Mouse (Mus musculus) lung, postnatal 4 days (tissue): Measurements from ENCODE around the gene Mmab.
A peak's percentile ranks its signal among the peaks of the same experiment; 100 is the strongest.

ENCODE experiments used
- DNase-seq, 2 experiments: peaks; one replicate each; pipeline ENCODE4 v3.0.0; 2021

The Mmab gene

GRCm38 (mm10) chr5:114443566-114444367 lies at the start of gene Mmab, which contains the start of gene Mvk:
Mmab (minus strand) TSS chr5:114444060.
Mvk (plus strand) TSS chr5:114444269.
- peak; percentile 99 for DNase-seq

- DNase-seq, result no peak
Measured at GRCm38 (mm10) chr5:114490241-114490640, 46.4 kb upstream of the Mmab start.

DNA sequence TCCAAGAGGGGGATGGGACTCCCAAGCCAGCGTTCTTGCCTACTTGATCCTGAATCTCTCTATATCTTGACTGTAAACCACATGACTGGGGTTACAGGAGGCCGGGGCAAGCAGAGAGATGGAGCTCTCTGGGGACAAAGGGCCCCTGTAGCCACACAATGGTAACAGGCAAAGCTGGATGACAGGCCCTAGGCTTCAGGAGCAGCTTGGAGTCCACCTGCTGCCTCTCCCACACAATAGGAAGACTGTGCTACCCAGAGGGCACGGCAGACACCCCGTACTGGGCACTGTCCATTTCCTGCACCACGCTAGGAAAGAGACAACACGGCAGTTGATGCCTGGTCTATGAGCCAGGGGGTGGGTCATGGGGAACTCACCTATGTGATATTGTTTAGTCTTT lies 45.7 kb upstream of the Mmab start:
- no peak for DNase-seq

- DNase-seq, result no peak
Measured at GRCm38 (mm10) chr5:114485685-114486084, 41.8 kb upstream of the Mmab start.

DNA sequence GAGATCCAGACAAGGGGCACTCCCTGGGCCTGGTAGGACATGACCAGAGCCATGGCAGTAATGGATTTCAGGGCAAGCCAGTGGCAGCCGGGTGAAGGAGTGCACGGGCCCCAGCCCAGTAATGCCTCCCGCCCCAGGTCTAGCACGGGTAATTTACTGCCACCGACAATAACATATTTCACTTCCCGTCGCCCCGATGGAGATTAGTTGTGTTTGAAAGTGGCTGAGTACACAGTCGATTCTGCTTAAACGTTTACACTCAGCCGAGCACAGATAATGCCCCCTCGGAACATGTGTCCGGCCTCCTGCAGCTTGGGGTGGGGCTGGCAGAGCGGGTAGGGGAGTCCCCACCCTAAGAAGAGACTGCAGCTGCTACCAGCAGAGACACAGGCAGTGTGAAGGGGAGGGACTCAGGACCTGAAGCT lies 38.7 kb upstream of the Mmab start:
- peak in 1 of 2 experiments; percentile 30 for DNase-seq

DNA sequence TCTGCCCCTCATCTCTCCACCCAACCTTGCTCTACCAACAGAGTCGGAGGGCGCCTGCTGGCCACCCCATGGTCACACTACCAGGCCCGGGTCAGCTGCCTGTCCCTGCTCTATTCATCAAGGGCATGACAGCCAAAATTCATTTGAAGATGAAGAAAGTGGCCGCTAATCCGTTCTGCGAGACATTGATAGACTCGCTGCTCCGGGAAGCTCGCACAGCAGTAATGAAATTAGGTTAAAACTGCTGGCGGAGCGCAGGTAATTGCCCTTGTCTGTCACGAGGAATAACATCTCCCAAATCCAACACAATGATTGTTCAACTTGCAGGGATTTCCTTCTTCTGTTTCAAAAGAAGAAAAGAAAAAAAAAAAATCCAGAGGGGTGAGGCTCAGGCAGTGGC lies 34.4 kb upstream of the Mmab start:
- DNase-seq, result no peak

DNA sequence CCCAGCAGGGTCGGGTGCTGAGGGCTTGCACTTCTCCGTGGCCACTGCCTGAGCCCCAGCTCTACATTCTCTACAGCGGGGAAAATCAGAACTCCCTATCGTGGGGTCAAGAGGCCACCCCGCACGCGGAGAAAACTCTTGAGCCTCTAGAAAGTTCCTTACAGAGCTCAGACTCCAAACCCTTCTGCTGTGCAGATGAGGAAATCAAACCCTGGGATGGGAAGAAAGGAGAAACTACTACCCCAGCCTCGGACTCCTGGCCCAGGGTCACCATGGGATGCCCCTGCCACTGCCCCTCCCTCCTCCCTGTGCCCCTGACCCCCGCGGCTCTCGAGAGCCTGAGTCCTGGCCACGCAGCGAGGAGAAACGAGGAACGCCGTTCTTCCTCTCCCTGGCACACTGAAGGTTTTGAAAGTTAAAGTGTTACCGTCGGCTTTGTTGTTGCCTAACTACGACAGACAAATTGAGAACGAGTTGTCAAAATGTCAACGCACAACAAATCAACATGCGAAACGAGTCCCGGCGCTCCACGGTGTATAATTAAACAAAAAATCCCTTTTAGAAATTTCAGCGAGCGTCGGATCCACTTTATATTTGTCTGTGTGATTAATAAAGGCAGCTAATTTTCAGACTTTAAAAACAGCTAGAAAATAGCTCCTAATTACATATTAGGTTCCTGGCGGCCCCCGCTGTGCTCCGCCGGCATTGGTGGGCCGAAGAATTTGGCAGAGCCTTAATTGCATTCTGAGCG lies 31.1 kb upstream of the Mmab start:
- no peak for DNase-seq

GRCm38 (mm10) chr5:114470359-114470758 lies 26.5 kb upstream of the Mmab start:
- DNase-seq, result no peak

DNA sequence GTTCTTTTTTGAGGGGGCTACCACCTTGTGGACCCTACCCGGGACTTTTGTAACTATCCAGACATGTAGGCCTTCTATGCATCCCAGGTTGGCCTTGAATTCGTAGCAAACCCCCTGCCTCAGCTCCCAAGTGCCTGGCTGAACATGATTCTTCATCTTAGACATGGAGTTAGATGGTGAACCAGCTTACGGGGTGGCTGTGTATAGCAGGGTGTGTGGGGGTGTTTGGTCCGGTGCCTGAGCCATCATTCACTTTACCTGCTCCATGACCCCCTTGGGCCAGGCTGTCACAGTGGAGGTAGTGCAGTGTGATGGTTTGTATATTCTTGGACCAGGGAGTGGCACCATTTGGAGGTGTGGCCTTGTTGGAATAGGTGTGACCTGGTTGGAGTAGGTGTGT lies 24.1 kb upstream of the Mmab start:
- no peak for DNase-seq

DNA sequence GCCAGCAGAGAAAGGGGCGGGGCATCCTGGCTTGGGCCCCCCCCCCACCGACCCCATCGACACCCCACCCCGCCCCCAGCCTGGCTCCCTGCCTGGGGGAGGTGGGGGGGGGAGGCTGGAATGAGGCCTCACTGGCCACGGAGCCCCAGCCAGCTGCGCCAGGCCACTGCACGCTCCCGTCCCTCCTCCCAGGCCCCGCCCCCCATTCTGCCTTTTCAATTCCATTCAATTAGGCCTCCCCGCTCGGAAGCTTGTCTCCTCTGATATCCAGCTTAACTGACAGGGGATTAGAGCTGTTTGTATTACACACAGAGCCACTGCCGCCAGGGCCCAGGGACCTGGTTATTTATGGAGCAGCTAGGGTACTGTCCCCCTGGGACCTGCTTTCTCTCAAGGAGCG lies 23.6 kb upstream of the Mmab start:
- peak; percentile 74 to 87 for DNase-seq

DNA sequence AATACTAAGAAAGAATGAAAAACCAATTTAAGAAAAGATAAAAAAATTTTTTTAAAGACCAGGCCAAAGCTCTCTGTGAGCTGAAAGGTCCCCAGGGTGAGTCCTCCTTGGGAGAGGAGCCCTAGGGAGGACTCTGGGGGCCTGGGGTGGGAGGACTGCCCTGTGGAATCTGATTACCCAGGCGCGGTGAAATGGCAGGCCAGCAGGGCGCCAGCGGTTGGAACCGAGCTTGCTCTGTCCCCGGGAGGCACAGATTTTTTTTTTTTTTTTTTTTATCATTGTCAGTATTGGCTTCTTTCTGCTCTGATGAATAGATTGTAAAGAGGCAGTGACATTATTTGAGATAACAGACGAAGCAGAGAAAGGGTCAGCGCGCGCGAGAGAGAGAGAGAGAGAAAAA lies 23.2 kb upstream of the Mmab start:
- DNase-seq, result no peak

DNA sequence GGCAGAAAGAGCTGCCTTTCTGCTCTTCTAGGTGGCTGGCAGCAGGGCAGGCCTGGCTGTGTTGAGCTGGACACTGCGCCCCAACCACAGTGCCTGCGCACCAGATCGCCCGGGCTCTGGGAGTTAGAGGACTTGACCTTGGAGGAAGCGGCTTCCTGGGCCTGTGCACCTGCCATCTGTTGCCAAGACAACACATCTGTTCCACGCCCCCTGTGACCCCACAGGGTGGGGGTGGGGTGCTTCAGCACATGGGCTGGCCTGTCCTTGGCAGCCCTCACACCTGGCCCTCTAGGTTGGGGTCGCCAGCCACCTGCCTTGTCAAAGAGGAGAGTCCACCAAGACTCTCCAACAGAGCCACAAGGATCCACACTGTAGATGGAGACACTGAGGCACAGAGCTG lies 21.8 kb upstream of the Mmab start:
- DNase-seq, result no peak

DNA sequence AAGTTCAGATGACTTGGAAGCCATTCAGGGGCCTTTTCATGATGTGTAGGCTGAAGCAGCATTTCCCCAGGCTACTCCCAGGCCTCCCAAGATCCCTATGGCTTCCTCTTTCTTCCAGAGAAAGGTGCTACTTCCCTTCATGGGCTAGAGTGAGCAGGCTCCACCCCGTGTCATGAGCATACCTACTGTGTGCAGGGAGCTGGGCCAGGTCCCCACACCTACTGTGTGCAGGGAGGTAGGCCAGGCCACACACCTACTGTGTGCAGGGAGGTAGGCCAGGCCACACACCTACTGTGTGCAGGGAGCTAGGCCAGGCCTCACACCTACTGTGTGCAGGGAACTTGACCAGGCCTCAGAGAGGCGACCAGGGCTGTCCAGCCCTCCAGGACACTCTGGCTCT lies 20.7 kb upstream of the Mmab start:
- no peak for DNase-seq

- DNase-seq, result no peak
Measured at GRCm38 (mm10) chr5:114462067-114463040, 18.5 kb upstream of the Mmab start.

GRCm38 (mm10) chr5:114461238-114461637 lies 17.4 kb upstream of the Mmab start:
- peak; percentile 85 to 89 for DNase-seq

DNA sequence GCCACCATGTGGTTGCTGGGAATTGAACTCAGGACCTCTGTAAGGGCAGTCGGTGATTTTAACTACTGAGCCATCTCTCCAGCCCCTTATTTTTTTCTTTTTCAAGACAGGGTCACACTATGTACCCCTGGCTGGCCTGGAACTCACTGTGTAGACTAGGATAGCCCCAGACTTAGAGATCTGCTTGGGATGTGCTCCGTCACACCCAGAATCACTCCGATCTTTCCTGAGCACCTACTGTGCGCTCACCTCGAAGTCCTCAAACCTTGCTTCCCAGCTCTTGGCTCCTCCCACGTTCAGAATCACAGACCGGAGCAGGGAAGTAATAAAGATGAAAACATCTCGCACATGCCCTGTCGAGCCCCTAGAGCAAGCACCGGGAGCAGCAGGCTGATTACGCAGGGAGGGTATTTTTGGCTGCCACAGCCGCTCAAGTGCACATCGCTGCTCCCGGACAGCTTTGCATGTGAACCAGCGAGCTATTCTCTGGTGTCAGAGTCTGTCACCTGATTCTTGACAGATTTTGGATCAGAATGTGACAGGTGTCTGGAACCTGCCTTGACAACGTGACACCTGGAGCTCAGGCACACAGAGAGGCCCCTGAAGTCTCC lies 13.2 kb upstream of the Mmab start:
- no peak for DNase-seq

DNA sequence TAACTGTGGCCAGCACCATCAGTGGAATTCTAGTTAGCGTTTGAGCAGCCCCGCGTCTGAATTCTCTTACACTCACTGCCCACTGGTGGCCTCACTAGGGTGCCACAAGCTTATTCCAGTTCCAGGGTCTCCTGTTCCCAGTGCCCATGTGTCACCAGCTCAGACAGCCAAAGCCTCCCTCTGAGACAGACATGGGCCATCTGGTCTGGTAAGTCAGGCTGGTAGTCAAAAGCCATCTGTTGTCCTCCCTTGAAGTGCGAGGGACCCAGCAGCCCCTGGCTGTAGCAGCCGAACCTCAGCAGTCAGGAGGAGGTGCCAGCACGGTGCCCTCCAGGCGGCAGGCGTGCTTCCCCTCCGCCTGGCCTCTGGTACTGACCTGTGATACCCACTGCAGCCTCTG lies 12.4 kb upstream of the Mmab start:
- DNase-seq, result no peak

DNA sequence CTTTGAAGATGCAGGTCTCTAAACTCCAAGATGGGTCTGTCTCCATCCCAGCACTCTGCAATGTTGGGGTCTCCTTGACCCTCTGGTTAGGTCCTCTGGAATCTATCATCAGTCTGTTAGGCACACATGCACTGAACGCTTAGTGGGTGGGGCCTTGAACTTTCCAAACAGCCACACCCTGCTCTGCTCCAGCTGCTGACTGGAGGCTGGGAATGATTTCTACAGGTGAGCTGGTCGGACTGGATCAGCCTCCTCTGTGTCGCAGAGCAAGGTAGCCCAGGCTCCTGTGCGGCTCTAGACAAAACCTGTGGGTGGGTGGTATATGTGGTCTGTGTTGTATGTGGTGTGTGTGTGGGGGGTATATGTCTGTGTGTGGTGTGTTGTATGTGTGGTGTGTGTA lies 5.2 kb upstream of the Mmab start:
- no peak for DNase-seq

DNA sequence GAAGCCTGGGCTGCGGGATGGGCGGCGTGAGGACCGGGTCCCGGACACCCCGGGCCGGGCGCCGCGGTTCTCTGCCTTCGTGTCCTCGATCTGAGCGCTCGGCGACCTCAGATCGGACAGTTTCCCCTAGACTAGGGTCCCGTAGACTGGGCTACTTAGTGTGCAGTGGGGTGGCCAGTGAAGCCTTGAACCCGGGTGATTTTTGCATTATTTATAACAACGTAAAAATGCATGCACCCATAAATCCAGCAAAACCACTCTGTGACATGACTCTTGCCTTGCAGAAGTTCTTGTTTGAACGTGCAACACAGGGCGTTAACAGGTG lies 470 bp upstream of the Mmab start:
- no peak for DNase-seq

GRCm38 (mm10) chr5:114435588-114435987 lies 8.3 kb downstream of the Mmab start:
- DNase-seq, result no peak

DNA sequence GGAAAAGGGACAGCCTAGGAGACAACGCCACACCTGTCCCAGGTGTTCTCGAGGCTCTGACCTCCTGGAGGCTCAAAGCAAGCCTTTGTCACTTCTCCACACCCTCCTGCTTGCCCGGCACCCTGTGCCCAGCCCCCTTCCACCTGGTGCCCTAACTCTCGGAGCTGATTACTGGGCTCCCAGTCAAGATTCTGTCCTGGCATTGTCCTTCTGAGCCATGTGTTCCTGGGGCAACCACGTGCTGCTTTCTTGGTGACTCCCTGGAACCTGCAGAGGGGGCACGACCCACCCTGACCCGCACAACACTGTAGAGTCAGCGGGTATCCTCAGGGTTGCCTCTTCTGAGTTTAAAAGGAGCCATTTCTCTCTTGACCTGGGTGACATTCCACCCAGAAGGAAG lies 9.5 kb downstream of the Mmab start:
- DNase-seq, result no peak

DNA sequence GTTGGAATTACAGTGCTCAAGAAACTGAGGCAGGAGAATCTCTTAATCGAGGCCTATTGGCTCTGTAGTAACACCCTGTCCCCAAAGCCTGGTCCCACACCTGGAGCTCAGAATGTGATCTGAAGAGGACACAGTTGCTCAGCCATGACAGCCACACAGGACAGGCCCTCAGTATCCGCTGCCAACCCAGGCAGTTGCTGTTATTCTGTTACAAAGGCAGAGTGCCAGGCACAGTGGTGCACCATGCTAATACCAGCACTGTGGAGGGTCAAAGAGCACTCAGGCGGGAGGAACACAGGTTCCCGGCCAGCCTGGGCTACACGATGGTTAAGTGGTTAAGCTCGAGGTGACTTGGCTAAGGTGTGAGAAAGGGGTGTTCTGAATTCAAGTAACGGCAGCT lies 14.1 kb downstream of the Mmab start:
- no peak for DNase-seq

DNA sequence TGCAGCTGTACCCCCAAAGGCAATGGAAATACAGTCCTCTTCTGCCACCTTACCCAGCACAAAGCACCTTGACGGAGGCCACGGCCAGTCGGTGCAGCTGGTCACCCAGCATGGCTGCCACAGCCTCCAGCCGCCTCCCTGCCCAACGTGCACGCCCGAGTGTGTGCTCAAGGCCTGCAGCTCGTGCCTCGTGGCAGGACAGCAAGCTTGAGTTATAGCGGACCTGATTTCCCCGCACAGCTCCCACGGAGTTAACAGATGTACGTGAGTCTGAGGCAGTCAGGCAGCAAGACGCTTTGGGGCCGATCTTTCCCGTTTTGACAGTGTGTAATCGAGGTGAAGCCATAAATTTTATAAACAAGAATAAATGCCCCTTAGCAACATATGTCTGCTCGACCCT lies 15.2 kb downstream of the Mmab start:
- no peak for DNase-seq
